Mouse (Mus musculus): ENCODE measurements around the gene Sec24a. TPM values are rescaled to one million over a fixed set of nuclear protein-coding genes. Genes with fewer than 3 reads are reported as not detected.

The Sec24a gene
- 7.5 and 11.6 TPM in 2 replicates for polyA plus RNA-seq (2014; fragmentation: Nextera tagmentation; extraction: Ambion mirVana)

- Histone ChIP-seq H3K9ac (ENCODE audit: low read length) (peak within 1 kb of the TSS; percentile 83), H3K4me3 (ENCODE audit: low read depth, low read length) (peak within 1 kb of the TSS; percentile 64), H3K9me3 (replicated peaks; ENCODE audit: control insufficient read depth, low read length) (no peaks in the 10 kb centered on the region), H3K4me2 (ENCODE audit: low read length) (peak within 1 kb of the TSS; percentile 93), H3K36me3 (ENCODE audit: control insufficient read depth, insufficient read depth, low read length) (no peaks in the 10 kb centered on the region), H3K27me3 (replicated peaks; ENCODE audit: control insufficient read depth, insufficient read depth, low read length) (no peaks in the 10 kb centered on the region), H3K27ac (ENCODE audit: low read depth, low read length) (no peak within 1 kb of the TSS), H3K4me1 (ENCODE audit: control insufficient read depth, insufficient read depth, low read length) (peaks cover 10% of the 10 kb centered on the region)
- under 1% methylated on average over 30 of the region's 30 CpGs for WGBS
- DNase-seq (ENCODE audit: low spot score) (peak; percentile 79), ATAC-seq (peak; percentile 94)
These were observed at the start of gene Sec24a, which contains the start of gene Sar1b for GRCm38 (mm10) chr11:51763213-51763907. Sec24a (minus strand) TSS chr11:51763634. Sar1b (plus strand) TSS chr11:51763687.

DNA sequence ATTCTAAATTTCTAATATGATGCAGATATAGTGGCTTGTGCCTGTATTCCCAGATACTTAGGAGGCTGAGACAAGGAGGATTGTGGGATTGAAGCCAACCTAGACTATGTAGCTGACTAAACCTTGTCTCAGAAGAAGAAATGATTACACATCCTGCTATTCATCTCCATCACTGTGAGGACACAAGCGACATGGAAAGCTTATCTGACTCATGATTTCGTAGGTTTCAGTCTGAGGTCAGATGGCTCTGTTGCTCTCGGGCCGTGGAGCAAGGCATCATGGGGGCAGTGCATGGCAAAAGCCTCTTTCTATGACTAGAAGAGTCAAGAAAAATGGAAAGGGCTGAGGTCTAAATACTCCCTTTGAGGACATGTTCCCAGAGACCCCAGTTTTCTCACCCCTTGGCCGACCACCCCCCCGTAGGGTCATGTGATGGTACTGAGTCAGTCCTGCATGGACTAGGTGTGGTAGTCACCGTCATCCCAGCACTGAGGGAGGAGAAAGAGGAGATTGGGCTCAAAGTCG, 48.6 kb upstream of the Sec24a start:
- WGBS: 92% methylated on average over 8 of the region's 8 CpGs
- H3K4me1 ChIP-seq (ENCODE audit: control insufficient read depth, insufficient read depth, low read length): no peaks in the 10 kb centered on the region

DNA sequence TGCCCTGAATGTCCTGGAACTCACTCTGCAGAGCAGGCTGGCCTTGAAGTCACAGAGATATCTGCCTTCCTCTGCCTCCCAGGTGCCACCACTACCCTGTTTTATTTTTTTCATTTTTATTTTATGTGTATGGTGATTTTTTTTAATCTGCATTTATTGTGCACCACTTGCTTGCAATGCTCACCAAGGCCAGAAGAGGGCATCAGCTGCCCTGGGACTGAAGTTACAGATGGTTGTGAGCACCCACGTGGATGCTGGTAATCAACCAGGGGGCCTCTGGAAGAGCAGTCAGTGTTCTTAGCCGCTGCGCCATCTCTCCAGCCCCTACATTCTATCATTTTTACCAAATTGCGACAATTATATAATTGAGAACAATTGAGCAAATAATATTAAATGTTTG, 47.8 kb upstream of the Sec24a start:
- no peak overlapping the region for H3K27ac ChIP-seq (ENCODE audit: low read depth, low read length)
- no peak overlapping the region for H3K4me2 ChIP-seq (ENCODE audit: low read length)
- no peaks in the 10 kb centered on the region for H3K4me1 ChIP-seq (ENCODE audit: control insufficient read depth, insufficient read depth, low read length)
- ATAC-seq: no peak
- no peaks in the 10 kb centered on the region for H3K9me3 ChIP-seq (replicated peaks; ENCODE audit: control insufficient read depth, low read length)
- no peak for DNase-seq (ENCODE audit: low spot score)
- H3K4me3 ChIP-seq (ENCODE audit: low read depth, low read length): no peak overlapping the region
- H3K27me3 ChIP-seq (replicated peaks; ENCODE audit: control insufficient read depth, insufficient read depth, low read length): no peaks in the 10 kb centered on the region
- WGBS: 83% methylated on average over 4 of the region's 4 CpGs
- H3K36me3 ChIP-seq (ENCODE audit: control insufficient read depth, insufficient read depth, low read length): no peaks in the 10 kb centered on the region
- H3K9ac ChIP-seq (ENCODE audit: low read length): no peak overlapping the region

More for the DNA sequence above, 48.6 kb upstream of the Sec24a start:
- H3K4me2 ChIP-seq (ENCODE audit: low read length): no peak overlapping the region
- ATAC-seq (no peak), DNase-seq (ENCODE audit: low spot score) (no peak)
- no peaks in the 10 kb centered on the region for H3K36me3 ChIP-seq (ENCODE audit: control insufficient read depth, insufficient read depth, low read length)
- H3K27ac ChIP-seq (ENCODE audit: low read depth, low read length): no peak overlapping the region
- H3K9me3 ChIP-seq (replicated peaks; ENCODE audit: control insufficient read depth, low read length): no peaks in the 10 kb centered on the region
- no peak overlapping the region for H3K9ac ChIP-seq (ENCODE audit: low read length)
- H3K27me3 ChIP-seq (replicated peaks; ENCODE audit: control insufficient read depth, insufficient read depth, low read length): no peaks in the 10 kb centered on the region
- H3K4me3 ChIP-seq (ENCODE audit: low read depth, low read length): no peak overlapping the region

- ATAC-seq: no peak
These were observed 46.3 kb upstream of the Sec24a start for GRCm38 (mm10) chr11:51809632-51810224.

DNA sequence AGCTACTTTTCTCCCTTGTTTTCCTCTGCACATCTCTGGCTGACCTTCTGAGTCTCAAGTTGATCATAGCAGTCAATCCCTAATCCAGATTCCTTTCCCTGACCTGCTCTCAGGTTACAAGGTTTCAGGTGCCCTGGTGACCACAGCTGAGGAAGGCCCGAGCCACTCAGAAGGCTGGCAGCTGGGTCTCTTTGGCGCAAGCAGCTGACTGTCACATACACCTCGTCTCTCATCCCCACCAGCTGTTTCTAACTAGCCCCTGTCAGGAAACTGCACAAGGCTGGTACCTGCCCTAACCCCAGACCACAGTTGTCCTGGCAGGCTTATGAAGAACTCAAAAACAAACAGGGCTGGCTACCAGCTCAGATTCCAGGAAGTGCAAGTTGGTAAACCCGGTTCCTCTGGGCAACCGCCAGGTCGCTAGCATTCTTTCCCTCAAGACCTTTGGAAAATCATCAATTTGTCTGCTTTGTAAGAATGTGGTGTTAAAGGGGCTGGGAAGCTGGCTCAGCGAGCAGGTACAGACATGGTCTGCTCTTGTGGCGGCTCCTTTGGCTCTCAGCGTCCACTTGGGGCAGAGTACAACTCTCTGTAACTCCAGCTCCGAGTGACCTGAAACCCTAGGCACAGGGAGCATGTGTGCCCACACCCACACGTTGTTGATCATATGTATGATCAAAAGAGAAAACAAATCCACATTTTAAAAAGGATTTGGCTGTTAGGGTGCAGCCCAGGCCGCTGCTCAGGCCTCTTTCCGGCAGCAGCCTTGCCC, 43.9 kb upstream of the Sec24a start:
- no peak for ATAC-seq
- no peak overlapping the region for H3K27ac ChIP-seq (ENCODE audit: low read depth, low read length)
- H3K4me1 ChIP-seq (ENCODE audit: control insufficient read depth, insufficient read depth, low read length): 0 out of 2 replicates have a peak, but pooled peaks cover 3% of the 10 kb centered on the region
- 63% methylated on average over 13 of the region's 13 CpGs for WGBS
- no peak overlapping the region for H3K4me3 ChIP-seq (ENCODE audit: low read depth, low read length)
- H3K9me3 ChIP-seq (replicated peaks; ENCODE audit: control insufficient read depth, low read length): no peaks in the 10 kb centered on the region
- H3K27me3 ChIP-seq (replicated peaks; ENCODE audit: control insufficient read depth, insufficient read depth, low read length): no peaks in the 10 kb centered on the region
- no peak overlapping the region for H3K4me2 ChIP-seq (ENCODE audit: low read length)
- no peak for DNase-seq (ENCODE audit: low spot score)
- no peaks in the 10 kb centered on the region for H3K36me3 ChIP-seq (ENCODE audit: control insufficient read depth, insufficient read depth, low read length)
- no peak overlapping the region for H3K9ac ChIP-seq (ENCODE audit: low read length)

More at GRCm38 (mm10) chr11:51809632-51810224, 46.3 kb upstream of the Sec24a start:
- no peaks in the 10 kb centered on the region for H3K36me3 ChIP-seq (ENCODE audit: control insufficient read depth, insufficient read depth, low read length)
- DNase-seq (ENCODE audit: low spot score): peak; percentile 59
- no peaks in the 10 kb centered on the region for H3K27me3 ChIP-seq (replicated peaks; ENCODE audit: control insufficient read depth, insufficient read depth, low read length)
- no peak overlapping the region for H3K4me2 ChIP-seq (ENCODE audit: low read length)
- H3K4me1 ChIP-seq (ENCODE audit: control insufficient read depth, insufficient read depth, low read length): 0 out of 2 replicates have a peak, but pooled peaks cover 3% of the 10 kb centered on the region
- H3K9me3 ChIP-seq (replicated peaks; ENCODE audit: control insufficient read depth, low read length): no peaks in the 10 kb centered on the region
- H3K9ac ChIP-seq (ENCODE audit: low read length): no peak overlapping the region
- H3K4me3 ChIP-seq (ENCODE audit: low read depth, low read length): no peak overlapping the region
- 60% methylated on average over 6 of the region's 6 CpGs for WGBS
- no peak overlapping the region for H3K27ac ChIP-seq (ENCODE audit: low read depth, low read length)

GRCm38 (mm10) chr11:51805221-51805981, 42.0 kb upstream of the Sec24a start:
- H3K9ac ChIP-seq (ENCODE audit: low read length): peak overlapping the region; percentile 52
- WGBS: 18% methylated on average over 17 of the region's 17 CpGs
- no peaks in the 10 kb centered on the region for H3K27me3 ChIP-seq (replicated peaks; ENCODE audit: control insufficient read depth, insufficient read depth, low read length)
- 0 out of 2 replicates have a peak, but pooled peaks cover 3% of the 10 kb centered on the region for H3K4me1 ChIP-seq (ENCODE audit: control insufficient read depth, insufficient read depth, low read length)
- peak; percentile 90 for ATAC-seq
- H3K9me3 ChIP-seq (replicated peaks; ENCODE audit: control insufficient read depth, low read length): no peaks in the 10 kb centered on the region
- peak overlapping the region; percentile 39 for H3K4me3 ChIP-seq (ENCODE audit: low read depth, low read length)
- no peaks in the 10 kb centered on the region for H3K36me3 ChIP-seq (ENCODE audit: control insufficient read depth, insufficient read depth, low read length)
- peak overlapping the region; percentile 22 for H3K27ac ChIP-seq (ENCODE audit: low read depth, low read length)
- peak; percentile 94 for DNase-seq (ENCODE audit: low spot score)
- peak overlapping the region; percentile 69 for H3K4me2 ChIP-seq (ENCODE audit: low read length)

DNA sequence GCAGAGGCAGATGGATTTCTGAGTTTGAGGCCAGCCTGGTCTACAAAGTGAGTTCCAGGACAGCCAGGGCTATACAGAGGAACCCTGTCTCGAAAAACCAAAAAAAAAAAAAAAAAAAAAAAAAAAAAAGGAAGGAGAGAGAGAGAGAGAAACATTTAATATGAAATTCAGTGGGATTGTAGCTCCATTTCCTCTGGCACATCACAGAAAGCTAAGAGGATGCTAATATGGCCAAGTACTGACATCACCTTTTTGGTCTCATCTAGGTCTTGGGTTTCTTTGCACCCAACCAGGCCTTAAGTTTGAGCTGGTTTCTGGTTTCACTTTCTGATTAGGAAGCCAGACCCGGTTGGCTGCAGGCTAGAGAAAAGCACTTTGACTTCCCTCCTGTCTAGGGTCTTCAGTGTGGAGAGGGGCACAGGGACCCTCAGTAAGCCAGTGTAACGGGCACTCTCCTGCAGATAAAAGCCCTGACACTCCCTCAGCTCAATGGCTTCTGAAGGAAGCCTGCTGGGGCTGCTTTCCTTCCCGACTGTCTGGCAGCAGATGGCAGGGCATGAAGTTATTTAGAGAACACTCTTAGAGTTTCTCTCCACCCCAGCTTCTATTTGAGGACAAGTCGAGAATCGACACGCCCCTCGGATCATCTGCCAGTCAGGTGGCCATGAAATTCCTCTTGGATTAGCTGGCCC, 37.3 kb upstream of the Sec24a start:
- no peak for DNase-seq (ENCODE audit: low spot score)

GRCm38 (mm10) chr11:51796272-51796671, 32.8 kb upstream of the Sec24a start:
- Histone ChIP-seq H3K9ac (ENCODE audit: low read length) (no peak overlapping the region), H3K4me3 (ENCODE audit: low read depth, low read length) (no peak overlapping the region), H3K36me3 (ENCODE audit: control insufficient read depth, insufficient read depth, low read length) (peaks cover 14% of the 10 kb centered on the region), H3K4me1 (ENCODE audit: control insufficient read depth, insufficient read depth, low read length) (no peaks in the 10 kb centered on the region), H3K4me2 (ENCODE audit: low read length) (no peak overlapping the region), H3K27ac (ENCODE audit: low read depth, low read length) (no peak overlapping the region), H3K27me3 (replicated peaks; ENCODE audit: control insufficient read depth, insufficient read depth, low read length) (no peaks in the 10 kb centered on the region), H3K9me3 (replicated peaks; ENCODE audit: control insufficient read depth, low read length) (no peaks in the 10 kb centered on the region)
- no peak for ATAC-seq
- DNase-seq (ENCODE audit: low spot score): no peak
- 86% methylated on average over 4 of the region's 4 CpGs for WGBS

More for the DNA sequence above, 37.3 kb upstream of the Sec24a start:
- no peak for ATAC-seq
- Histone ChIP-seq H3K9ac (ENCODE audit: low read length) (no peak overlapping the region), H3K4me3 (ENCODE audit: low read depth, low read length) (no peak overlapping the region), H3K9me3 (replicated peaks; ENCODE audit: control insufficient read depth, low read length) (no peaks in the 10 kb centered on the region), H3K4me1 (ENCODE audit: control insufficient read depth, insufficient read depth, low read length) (0 out of 2 replicates have a peak, but pooled peaks cover 3% of the 10 kb centered on the region), H3K27me3 (replicated peaks; ENCODE audit: control insufficient read depth, insufficient read depth, low read length) (no peaks in the 10 kb centered on the region), H3K4me2 (ENCODE audit: low read length) (no peak overlapping the region), H3K36me3 (ENCODE audit: control insufficient read depth, insufficient read depth, low read length) (no peaks in the 10 kb centered on the region), H3K27ac (ENCODE audit: low read depth, low read length) (no peak overlapping the region)
- WGBS: 44% methylated on average over 7 of the region's 8 CpGs
